Mouse (Mus musculus): ENCODE data around the gene Pank3. TPM values are rescaled to one million over a fixed set of nuclear protein-coding genes. Genes with fewer than 3 reads are reported as not detected.

Gene Pank3
- polyA plus RNA-seq, 1 experiment from 2014 or later = 27.1 TPM

DNA sequence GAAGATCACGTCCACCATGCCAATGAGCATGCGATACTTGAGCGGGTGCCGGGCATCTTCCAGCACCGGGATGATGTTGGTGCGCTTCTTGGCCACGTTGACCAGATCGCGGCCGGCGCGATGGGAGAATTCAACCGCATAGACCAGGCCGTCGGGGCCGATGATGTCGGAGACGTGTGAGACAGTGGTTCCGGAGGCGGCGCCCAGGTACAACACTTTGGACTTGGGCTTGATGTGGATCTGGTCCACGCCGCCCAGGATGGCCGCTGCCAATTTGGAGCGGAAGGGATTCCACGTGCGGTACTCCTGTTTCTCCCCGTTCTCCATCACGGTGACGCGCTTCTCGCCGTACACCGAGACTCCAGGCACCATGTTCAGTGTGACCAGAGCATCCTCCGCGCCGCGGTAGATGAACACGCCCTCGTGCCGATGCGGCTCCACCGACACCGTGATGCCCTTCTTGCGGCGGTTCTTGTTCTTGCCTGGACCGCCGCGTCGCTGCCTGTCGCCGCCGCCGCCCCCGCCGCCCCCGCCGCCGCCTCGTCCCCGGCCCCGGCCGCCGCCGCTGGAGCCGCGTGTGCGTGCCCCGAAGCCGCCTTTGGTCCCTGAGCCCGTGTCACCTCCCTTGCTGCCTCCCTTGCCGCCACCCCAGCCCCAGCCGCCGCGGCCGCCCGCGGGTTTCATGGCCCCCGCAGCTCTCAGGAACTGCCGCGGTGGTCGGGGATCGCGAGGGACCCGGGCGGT is 28.6 kb downstream of the Pank3 start:
- H3K9ac ChIP-seq (ENCODE audit: low read depth, low read length) = no peak overlapping the region
- ATAC-seq = no peak
- WGBS = 4% methylated on average over 86 of the region's 86 CpGs
- H3K9me3 ChIP-seq (ENCODE audit: control insufficient read depth, low read length) = no peaks in the 10 kb centered on the region
- peaks cover 11% of the 10 kb centered on the region for H3K4me1 ChIP-seq (ENCODE audit: control insufficient read depth, insufficient read depth, low read length)
- H3K4me2 ChIP-seq (ENCODE audit: low read depth, low read length) = peak overlapping the region; percentile 62
- H3K27me3 ChIP-seq (replicated peaks; ENCODE audit: control insufficient read depth, insufficient read depth, low read length) = peaks cover 32% of the 10 kb centered on the region
- H3K4me3 ChIP-seq (ENCODE audit: low read length) = peak overlapping the region; percentile 42
- H3K27ac ChIP-seq (ENCODE audit: low read length) = no peak overlapping the region
- H3K36me3 ChIP-seq (ENCODE audit: control insufficient read depth, insufficient read depth, low read length) = no peaks in the 10 kb centered on the region

DNA sequence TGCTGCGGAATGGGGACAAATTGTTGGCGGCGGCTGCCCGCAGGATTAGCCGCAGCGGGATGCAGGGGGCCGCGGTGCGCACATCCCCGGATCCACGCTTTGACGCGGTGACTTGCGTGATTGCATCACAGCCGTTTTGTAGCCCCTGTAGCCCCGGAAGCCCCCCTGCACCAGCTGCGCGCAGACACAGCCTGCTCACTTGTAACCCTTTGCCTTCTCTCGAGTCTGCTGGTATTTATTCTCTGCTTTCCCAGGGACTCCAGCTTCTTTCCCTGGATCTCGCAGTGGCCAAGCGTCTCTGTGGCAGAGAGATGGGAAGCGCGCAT is 29.2 kb downstream of the Pank3 start:
- H3K27ac ChIP-seq (ENCODE audit: low read length) = no peak overlapping the region
- WGBS = 5% methylated on average over 23 of the region's 23 CpGs
- peak overlapping the region; percentile 42 for H3K4me3 ChIP-seq (ENCODE audit: low read length)
- no peak for ATAC-seq
- H3K9ac ChIP-seq (ENCODE audit: low read depth, low read length) = no peak overlapping the region
- H3K4me2 ChIP-seq (ENCODE audit: low read depth, low read length) = peak overlapping the region; percentile 62
- no peaks in the 10 kb centered on the region for H3K36me3 ChIP-seq (ENCODE audit: control insufficient read depth, insufficient read depth, low read length)
- H3K4me1 ChIP-seq (ENCODE audit: control insufficient read depth, insufficient read depth, low read length) = peaks cover 11% of the 10 kb centered on the region
- peaks cover 32% of the 10 kb centered on the region for H3K27me3 ChIP-seq (replicated peaks; ENCODE audit: control insufficient read depth, insufficient read depth, low read length)
- H3K9me3 ChIP-seq (ENCODE audit: control insufficient read depth, low read length) = no peaks in the 10 kb centered on the region

DNA sequence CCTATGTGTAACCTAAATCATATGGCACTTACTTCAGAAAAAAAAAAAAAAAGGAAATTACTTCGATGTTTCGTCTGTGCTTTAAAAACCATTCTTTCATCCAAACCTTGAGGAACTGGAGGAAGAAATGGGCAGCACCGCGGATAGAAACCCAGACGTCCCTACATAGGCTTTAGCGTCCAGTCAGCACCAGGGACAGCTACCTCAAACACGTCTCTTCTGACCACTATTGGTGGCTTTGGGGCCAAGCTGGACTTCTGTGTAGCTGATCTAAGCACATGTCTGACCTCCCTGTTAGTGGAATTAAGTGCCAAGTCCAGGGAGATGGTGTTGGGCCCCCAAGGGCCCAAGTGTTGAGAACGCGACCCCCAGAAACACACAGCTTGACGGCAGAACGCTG is 29.6 kb downstream of the Pank3 start, which contains the start of gene Fbll1:
Fbll1 (minus strand) TSS at position 11 of the 400 bp plus-strand sequence.
- WGBS = 15% methylated on average over 11 of the region's 11 CpGs
- Histone ChIP-seq H3K4me3 (ENCODE audit: low read length) (peak within 1 kb of the TSS; percentile 42), H3K27me3 (replicated peaks; ENCODE audit: control insufficient read depth, insufficient read depth, low read length) (peaks cover 32% of the 10 kb centered on the region), H3K9me3 (ENCODE audit: control insufficient read depth, low read length) (no peaks in the 10 kb centered on the region), H3K9ac (ENCODE audit: low read depth, low read length) (no peak within 1 kb of the TSS), H3K4me1 (ENCODE audit: control insufficient read depth, insufficient read depth, low read length) (peaks cover 11% of the 10 kb centered on the region), H3K27ac (ENCODE audit: low read length) (no peak within 1 kb of the TSS), H3K36me3 (ENCODE audit: control insufficient read depth, insufficient read depth, low read length) (no peaks in the 10 kb centered on the region), H3K4me2 (ENCODE audit: low read depth, low read length) (peak within 1 kb of the TSS; percentile 62)
- no peak for ATAC-seq

DNA sequence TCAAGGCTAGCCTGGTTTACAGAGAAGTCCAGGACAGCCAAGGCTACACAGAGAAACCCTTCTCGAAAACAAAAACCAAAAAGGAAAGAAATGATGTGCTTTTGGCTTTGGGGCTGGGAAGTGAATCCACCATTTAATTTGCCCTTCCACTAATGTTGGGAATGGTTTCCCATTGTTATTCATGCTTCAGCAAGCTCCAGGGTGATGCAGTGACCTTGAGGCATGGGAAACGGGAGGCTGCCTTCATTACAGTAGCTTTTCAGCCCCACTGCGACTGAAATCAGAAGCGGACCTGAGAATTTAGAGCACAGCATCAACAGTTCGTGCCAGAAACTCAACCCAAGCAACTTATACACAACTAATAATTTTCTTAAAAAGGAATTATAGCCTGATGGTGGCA is 32.0 kb downstream of the Pank3 start:
- H3K4me1 ChIP-seq (ENCODE audit: control insufficient read depth, insufficient read depth, low read length) = peaks cover 11% of the 10 kb centered on the region
- no peak overlapping the region for H3K27ac ChIP-seq (ENCODE audit: low read length)
- no peak overlapping the region for H3K4me3 ChIP-seq (ENCODE audit: low read length)
- H3K9me3 ChIP-seq (ENCODE audit: control insufficient read depth, low read length) = no peaks in the 10 kb centered on the region
- no peak for ATAC-seq
- WGBS = 79% methylated on average over 5 of the region's 5 CpGs
- H3K36me3 ChIP-seq (ENCODE audit: control insufficient read depth, insufficient read depth, low read length) = no peaks in the 10 kb centered on the region
- no peak overlapping the region for H3K9ac ChIP-seq (ENCODE audit: low read depth, low read length)
- no peak overlapping the region for H3K4me2 ChIP-seq (ENCODE audit: low read depth, low read length)
- peaks cover 26% of the 10 kb centered on the region for H3K27me3 ChIP-seq (replicated peaks; ENCODE audit: control insufficient read depth, insufficient read depth, low read length)

DNA sequence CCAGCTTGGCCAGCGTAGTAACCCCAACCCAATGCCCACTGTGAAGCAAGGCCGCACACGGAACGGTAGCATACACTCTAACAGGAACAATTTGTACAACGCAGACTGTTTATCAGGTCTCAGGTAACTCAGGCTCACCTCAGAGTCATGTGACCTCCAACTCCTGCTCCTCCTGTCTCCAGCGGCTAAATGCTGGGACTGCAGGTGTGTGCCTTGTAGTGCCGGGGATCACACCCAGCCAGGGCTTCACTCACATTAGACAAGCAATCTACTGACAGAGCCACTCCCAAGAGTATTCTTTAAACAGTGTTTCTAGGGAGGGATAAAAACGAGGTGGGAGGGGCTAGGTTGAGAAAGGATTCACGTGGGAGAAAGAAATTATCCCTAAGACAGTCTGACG is 42.2 kb downstream of the Pank3 start:
- H3K4me1 ChIP-seq (ENCODE audit: control insufficient read depth, insufficient read depth, low read length) = no peaks in the 10 kb centered on the region
- WGBS = 74% methylated on average over 10 of the region's 10 CpGs
- no peak overlapping the region for H3K27ac ChIP-seq (ENCODE audit: low read length)
- H3K4me3 ChIP-seq (ENCODE audit: low read length) = no peak overlapping the region
- no peaks in the 10 kb centered on the region for H3K27me3 ChIP-seq (replicated peaks; ENCODE audit: control insufficient read depth, insufficient read depth, low read length)
- H3K36me3 ChIP-seq (ENCODE audit: control insufficient read depth, insufficient read depth, low read length) = peaks cover 20% of the 10 kb centered on the region
- no peak overlapping the region for H3K4me2 ChIP-seq (ENCODE audit: low read depth, low read length)
- no peaks in the 10 kb centered on the region for H3K9me3 ChIP-seq (ENCODE audit: control insufficient read depth, low read length)
- peak; percentile 76 for ATAC-seq
- no peak overlapping the region for H3K9ac ChIP-seq (ENCODE audit: low read depth, low read length)

DNA sequence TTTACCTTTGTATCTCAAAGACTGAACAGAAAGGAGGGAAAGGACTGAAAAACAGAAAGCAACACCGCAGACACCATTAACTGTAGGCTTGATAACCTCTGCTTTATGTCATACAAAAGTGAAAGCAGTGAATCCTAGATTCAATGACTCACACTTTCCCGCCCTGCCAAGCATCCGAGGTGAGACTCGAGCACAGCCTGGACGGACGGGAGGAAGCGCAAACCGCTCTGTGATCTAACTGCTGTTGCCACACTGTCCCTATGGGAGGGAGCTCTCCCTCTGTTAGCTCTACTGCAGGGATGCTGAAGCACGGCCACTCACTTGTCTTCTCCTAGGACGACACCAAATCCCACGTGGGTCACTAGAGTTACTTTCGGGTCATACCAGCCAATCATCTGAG is 47.0 kb downstream of the Pank3 start:
- WGBS = 88% methylated on average over 12 of the region's 12 CpGs
- Histone ChIP-seq H3K4me1 (ENCODE audit: control insufficient read depth, insufficient read depth, low read length) (no peaks in the 10 kb centered on the region), H3K36me3 (ENCODE audit: control insufficient read depth, insufficient read depth, low read length) (peaks cover 23% of the 10 kb centered on the region), H3K9me3 (ENCODE audit: control insufficient read depth, low read length) (no peaks in the 10 kb centered on the region), H3K9ac (ENCODE audit: low read depth, low read length) (no peak overlapping the region), H3K4me3 (ENCODE audit: low read length) (no peak overlapping the region), H3K27me3 (replicated peaks; ENCODE audit: control insufficient read depth, insufficient read depth, low read length) (no peaks in the 10 kb centered on the region), H3K27ac (ENCODE audit: low read length) (no peak overlapping the region), H3K4me2 (ENCODE audit: low read depth, low read length) (no peak overlapping the region)
- ATAC-seq = no peak

DNA sequence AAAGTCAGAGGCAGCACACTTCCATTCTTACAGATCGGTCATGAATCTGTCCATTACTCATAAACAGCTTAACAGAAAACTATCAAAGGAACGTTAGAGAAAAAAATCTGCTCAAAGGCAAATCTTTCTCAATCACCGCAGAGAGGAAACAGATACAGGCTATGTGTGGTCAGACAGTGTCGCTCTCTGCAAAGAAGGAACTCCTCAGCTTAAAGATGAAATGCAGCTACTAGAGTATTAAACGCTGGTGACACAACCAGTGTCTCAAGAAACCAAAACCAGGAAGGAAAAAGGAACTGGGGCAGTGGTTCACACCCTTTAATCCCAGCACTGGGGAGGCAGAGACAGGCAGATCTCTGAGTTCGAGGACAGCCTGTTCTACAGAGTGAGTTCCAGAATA is 58.4 kb downstream of the Pank3 start:
- Histone ChIP-seq H3K36me3 (ENCODE audit: control insufficient read depth, insufficient read depth, low read length) (peaks cover 28% of the 10 kb centered on the region), H3K9ac (ENCODE audit: low read depth, low read length) (no peak overlapping the region), H3K27ac (ENCODE audit: low read length) (no peak overlapping the region), H3K9me3 (ENCODE audit: control insufficient read depth, low read length) (no peaks in the 10 kb centered on the region), H3K27me3 (replicated peaks; ENCODE audit: control insufficient read depth, insufficient read depth, low read length) (no peaks in the 10 kb centered on the region), H3K4me1 (ENCODE audit: control insufficient read depth, insufficient read depth, low read length) (no peaks in the 10 kb centered on the region), H3K4me2 (ENCODE audit: low read depth, low read length) (no peak overlapping the region), H3K4me3 (ENCODE audit: low read length) (no peak overlapping the region)
- 90% methylated on average over 6 of the region's 6 CpGs for WGBS
- ATAC-seq = no peak

DNA sequence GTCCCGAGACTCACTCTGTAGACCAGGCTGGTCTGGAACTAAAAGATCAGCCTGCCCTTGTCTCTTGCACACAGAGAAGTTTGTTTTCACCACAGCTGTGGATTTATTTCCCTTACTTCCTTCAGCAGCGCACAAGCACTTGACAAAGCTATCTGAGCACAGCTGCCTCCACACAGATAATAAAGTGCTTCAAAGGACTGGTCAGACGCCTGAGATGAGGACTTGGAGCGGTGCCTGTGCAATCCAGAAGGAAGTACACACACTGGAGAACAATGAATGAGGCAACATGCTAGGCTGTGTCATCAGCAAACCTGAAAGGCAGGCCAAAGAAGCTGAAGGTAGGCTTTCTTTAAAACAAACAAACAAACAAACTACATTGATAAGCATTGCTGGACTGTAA is 62.9 kb downstream of the Pank3 start:
- no peak overlapping the region for H3K4me2 ChIP-seq (ENCODE audit: low read depth, low read length)
- 53% methylated on average over 4 of the region's 4 CpGs for whole genome bisulfite sequencing
- no peak overlapping the region for H3K4me3 ChIP-seq (ENCODE audit: low read length)
- 0 out of 2 replicates have a peak, but pooled peaks cover 8% of the 10 kb centered on the region for H3K36me3 ChIP-seq (ENCODE audit: control insufficient read depth, insufficient read depth, low read length)
- peaks cover 7% of the 10 kb centered on the region; the same call in 1 of the 2 replicates for H3K4me1 ChIP-seq (ENCODE audit: control insufficient read depth, insufficient read depth, low read length)
- H3K9me3 ChIP-seq (ENCODE audit: control insufficient read depth, low read length) = no peaks in the 10 kb centered on the region
- 0 out of 2 replicates have a peak overlapping the region, but pooled peaks have one; percentile 7 for H3K27ac ChIP-seq (ENCODE audit: low read length)
- ATAC-seq = peak; percentile 58
- H3K27me3 ChIP-seq (replicated peaks; ENCODE audit: control insufficient read depth, insufficient read depth, low read length) = no peaks in the 10 kb centered on the region
- H3K9ac ChIP-seq (ENCODE audit: low read depth, low read length) = no peak overlapping the region

DNA sequence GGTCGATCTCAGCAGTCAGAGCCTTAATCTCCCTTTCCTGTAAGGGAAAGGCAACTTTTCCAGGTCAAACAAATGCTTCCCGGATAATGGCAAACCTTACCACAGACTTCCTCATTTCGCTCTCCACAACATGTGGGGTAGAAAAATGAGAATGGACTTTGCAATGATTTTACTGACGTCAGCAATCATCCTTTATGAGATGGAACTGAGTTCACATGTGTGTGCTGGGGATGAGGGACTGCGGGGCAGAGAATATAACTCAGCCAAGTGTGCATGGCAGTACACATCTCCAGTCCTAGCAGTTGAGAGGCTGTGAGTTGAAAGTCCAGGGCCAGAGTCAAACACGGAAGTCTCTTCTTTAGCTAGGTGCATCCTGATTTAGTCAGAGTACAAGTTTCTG is 64.0 kb downstream of the Pank3 start:
- peak overlapping the region; percentile 96 for H3K9ac ChIP-seq (ENCODE audit: low read depth, low read length)
- 0 out of 2 replicates have a peak, but pooled peaks cover 6% of the 10 kb centered on the region for H3K36me3 ChIP-seq (ENCODE audit: control insufficient read depth, insufficient read depth, low read length)
- 72% methylated on average over 6 of the region's 6 CpGs for WGBS
- peak overlapping the region; percentile 96 for H3K4me3 ChIP-seq (ENCODE audit: low read length)
- H3K27ac ChIP-seq (ENCODE audit: low read length) = peak overlapping the region; percentile 77
- H3K9me3 ChIP-seq (ENCODE audit: control insufficient read depth, low read length) = no peaks in the 10 kb centered on the region
- peak overlapping the region; percentile 65 for H3K4me2 ChIP-seq (ENCODE audit: low read depth, low read length)
- no peaks in the 10 kb centered on the region for H3K27me3 ChIP-seq (replicated peaks; ENCODE audit: control insufficient read depth, insufficient read depth, low read length)
- no peak for ATAC-seq
- peaks cover 7% of the 10 kb centered on the region; the same call in 1 of the 2 replicates for H3K4me1 ChIP-seq (ENCODE audit: control insufficient read depth, insufficient read depth, low read length)
